Mouse (Mus musculus) midbrain, embryonic 13.5 days (tissue): ENCODE data around the gene Mettl1. TPM values are rescaled to one million over a fixed set of nuclear protein-coding genes. Genes with fewer than 3 reads are reported as not detected.
A peak's percentile ranks its signal among the peaks of the same experiment; 100 is the strongest.

Experiments
- ATAC-seq: fragments of 200-750 bp; cut with Nextera tagmentation; 2 replicates; pipeline ENCODE4 v1.8.0; 2017; ENCODE audit warnings: mild to moderate bottlenecking, moderate TSS enrichment, moderate library complexity
- H3K27ac ChIP-seq: fragments of 300-500 bp; sonication (generic); 2 replicates; pipeline ENCODE4 v1.5.1; 2015; ENCODE audit warnings: inconsistent platforms, mild to moderate bottlenecking, moderate library complexity
- H3K27me3 ChIP-seq: fragments of 300-500 bp; sonication (generic); 2 replicates; pipeline ENCODE4 v1.6.1; 2015; ENCODE audit warnings: mild to moderate bottlenecking, inconsistent platforms
- H3K36me3 ChIP-seq: fragments of 300-500 bp; sonication (generic); 2 replicates; pipeline ENCODE4 v1.6.1; 2015; ENCODE audit warnings: mild to moderate bottlenecking, inconsistent platforms
- H3K4me1 ChIP-seq: fragments of 300-500 bp; sonication (generic); replicated peaks from 2 replicates; pipeline ENCODE4 v1.6.1; 2015; ENCODE audit warnings: inconsistent platforms
- H3K4me2 ChIP-seq: fragments of 300-500 bp; sonication (generic); replicated peaks from 2 replicates; pipeline ENCODE4 v1.6.1; 2015; ENCODE audit warnings: moderate library complexity, mild to moderate bottlenecking, inconsistent platforms
- H3K4me3 ChIP-seq: fragments of 300-500 bp; sonication (generic); replicated peaks from 2 replicates; pipeline ENCODE4 v1.5.1; 2015; ENCODE audit warnings: mild to moderate bottlenecking, inconsistent platforms
- H3K9ac ChIP-seq: fragments of 300-500 bp; sonication (generic); replicated peaks from 2 replicates; pipeline ENCODE4 v1.6.1; 2015; ENCODE audit warnings: mild to moderate bottlenecking, inconsistent platforms
- H3K9me3 ChIP-seq: fragments of 300-500 bp; sonication (generic); 2 replicates; pipeline ENCODE4 v1.6.1; 2016; ENCODE audit warnings: mild to moderate bottlenecking, inconsistent platforms
- WGBS: fragments of 180-500 bp; shearing (Covaris S2); methylation state at CpG from one replicate; pipeline ENCODE4 v1.1.7; 2015; 5-methylcytosine and 5-hydroxymethylcytosine counted together
- polyA plus RNA-seq: library from polyadenylated mRNA; unstranded; fragments of >200 nt; fragmentation: Nextera tagmentation; extraction: Ambion mirVana; gene quantifications from 2 replicates; pipeline ENCODE4 v1.2.1, GENCODE M21; 2015

Gene Mettl1
- polyA plus RNA-seq, 1 experiment from 2014 or later: 21.1 TPM

GRCm38 (mm10) chr10:127018422-127018821 lies 22.8 kb upstream of the Mettl1 start:
- no peaks in the 10 kb centered on the region for H3K9me3 ChIP-seq
- no peak overlapping the region for H3K9ac ChIP-seq
- H3K4me2 ChIP-seq: no peak overlapping the region
- H3K27ac ChIP-seq: no peak overlapping the region
- H3K4me3 ChIP-seq: no peak overlapping the region
- 83% methylated on average over 16 of the region's 16 CpGs for WGBS
- no peak for ATAC-seq
- H3K4me1 ChIP-seq: no peaks in the 10 kb centered on the region
- no peaks in the 10 kb centered on the region for H3K27me3 ChIP-seq
- peaks cover 17% of the 10 kb centered on the region for H3K36me3 ChIP-seq

- Histone ChIP-seq H3K4me2 (peak within 1 kb of the TSS; percentile 90), H3K9me3 (no peaks in the 10 kb centered on the region), H3K36me3 (peaks cover 33% of the 10 kb centered on the region), H3K4me3 (peak within 1 kb of the TSS; percentile 87), H3K9ac (peak within 1 kb of the TSS; percentile 92), H3K27me3 (no peaks in the 10 kb centered on the region), H3K4me1 (peaks cover 11% of the 10 kb centered on the region), H3K27ac (peak within 1 kb of the TSS; percentile 80)
- 5% methylated on average over 55 of the region's 56 CpGs for WGBS
- peak; percentile 92 for ATAC-seq
These were observed 10.6 kb upstream of the Mettl1 start, which contains the start of gene Tsfm for GRCm38 (mm10) chr10:127030336-127031296. Tsfm (minus strand) TSS chr10:127030840.

- Histone ChIP-seq H3K4me1 (peaks cover 11% of the 10 kb centered on the region), H3K9me3 (no peaks in the 10 kb centered on the region), H3K9ac (no peak overlapping the region), H3K36me3 (peaks cover 6% of the 10 kb centered on the region), H3K27ac (no peak overlapping the region), H3K4me2 (no peak overlapping the region), H3K4me3 (no peak overlapping the region), H3K27me3 (no peaks in the 10 kb centered on the region)
- ATAC-seq: no peak
- 91% methylated on average over 7 of the region's 8 CpGs for WGBS
These were observed 7.9 kb upstream of the Mettl1 start for GRCm38 (mm10) chr10:127033301-127033741.

- ATAC-seq: no peak
- WGBS: 84% methylated on average over 12 of the region's 12 CpGs
- Histone ChIP-seq H3K27ac (no peak overlapping the region), H3K9ac (no peak overlapping the region), H3K4me2 (no peak overlapping the region), H3K4me1 (peaks cover 6% of the 10 kb centered on the region), H3K9me3 (no peaks in the 10 kb centered on the region), H3K36me3 (no peaks in the 10 kb centered on the region), H3K4me3 (no peak overlapping the region), H3K27me3 (peaks cover 10% of the 10 kb centered on the region)
These were observed 4.9 kb upstream of the Mettl1 start for GRCm38 (mm10) chr10:127036273-127036672.

GRCm38 (mm10) chr10:127037641-127038040 lies 3.6 kb upstream of the Mettl1 start:
- no peak for ATAC-seq
- Histone ChIP-seq H3K27ac (no peak overlapping the region), H3K4me1 (peaks cover 12% of the 10 kb centered on the region), H3K4me2 (no peak overlapping the region), H3K4me3 (no peak overlapping the region), H3K27me3 (peaks cover 10% of the 10 kb centered on the region), H3K36me3 (no peaks in the 10 kb centered on the region), H3K9me3 (no peaks in the 10 kb centered on the region), H3K9ac (no peak overlapping the region)
- 72% methylated on average over 12 of the region's 12 CpGs for WGBS

GRCm38 (mm10) chr10:127040569-127041214 lies 522 bp upstream of the Mettl1 start:
- Histone ChIP-seq H3K36me3 (peaks cover 9% of the 10 kb centered on the region), H3K27ac (no peak overlapping the region), H3K9me3 (no peaks in the 10 kb centered on the region), H3K4me2 (peak overlapping the region; percentile 92), H3K27me3 (peaks cover 10% of the 10 kb centered on the region), H3K9ac (peak overlapping the region; percentile 73), H3K4me1 (peaks cover 16% of the 10 kb centered on the region), H3K4me3 (peak overlapping the region; percentile 79)
- ATAC-seq: no peak; the same call in 1 of the 2 replicates
- 1% methylated on average over 20 of the region's 20 CpGs for WGBS

GRCm38 (mm10) chr10:127041774-127042338 lies 642 bp downstream of the Mettl1 start:
- Histone ChIP-seq H3K4me3 (peak overlapping the region; percentile 79), H3K27me3 (peaks cover 10% of the 10 kb centered on the region), H3K36me3 (peaks cover 9% of the 10 kb centered on the region), H3K9me3 (no peaks in the 10 kb centered on the region), H3K27ac (no peak overlapping the region; the same call in 1 of the 2 replicates), H3K4me2 (peak overlapping the region; percentile 92), H3K9ac (peak overlapping the region; percentile 73), H3K4me1 (peaks cover 16% of the 10 kb centered on the region)
- WGBS: under 1% methylated on average over 44 of the region's 44 CpGs
- ATAC-seq: peak; percentile 86

- Histone ChIP-seq H3K27me3 (peaks cover 16% of the 10 kb centered on the region), H3K9me3 (no peaks in the 10 kb centered on the region), H3K4me3 (peak overlapping the region; percentile 79), H3K36me3 (peaks cover 9% of the 10 kb centered on the region), H3K9ac (peak overlapping the region; percentile 73), H3K27ac (no peak overlapping the region), H3K4me1 (peaks cover 16% of the 10 kb centered on the region), H3K4me2 (peak overlapping the region; percentile 92)
- WGBS: 23% methylated on average over 5 of the region's 5 CpGs
- no peak for ATAC-seq
These were observed 1.4 kb downstream of the Mettl1 start for GRCm38 (mm10) chr10:127042468-127043115.

- peaks cover 16% of the 10 kb centered on the region for H3K4me1 ChIP-seq
- 43% methylated on average over 6 of the region's 6 CpGs for WGBS
- H3K9me3 ChIP-seq: no peaks in the 10 kb centered on the region
- no peak overlapping the region for H3K27ac ChIP-seq
- H3K4me3 ChIP-seq: no peak overlapping the region
- no peak overlapping the region for H3K9ac ChIP-seq
- peak overlapping the region; percentile 92; the same call in 1 of the 2 replicates for H3K4me2 ChIP-seq
- peaks cover 22% of the 10 kb centered on the region for H3K27me3 ChIP-seq
- peaks cover 9% of the 10 kb centered on the region for H3K36me3 ChIP-seq
- ATAC-seq: no peak
These were observed 2.0 kb downstream of the Mettl1 start for GRCm38 (mm10) chr10:127043187-127043586.

- no peak for ATAC-seq
- Histone ChIP-seq H3K9me3 (no peaks in the 10 kb centered on the region), H3K4me1 (peaks cover 12% of the 10 kb centered on the region), H3K27me3 (peaks cover 58% of the 10 kb centered on the region), H3K4me2 (no peak within 1 kb of the TSS), H3K4me3 (no peak within 1 kb of the TSS), H3K27ac (no peak within 1 kb of the TSS), H3K36me3 (peaks cover 9% of the 10 kb centered on the region), H3K9ac (no peak within 1 kb of the TSS)
- 25% methylated on average over 5 of the region's 5 CpGs for WGBS
These were observed 6.7 kb downstream of the Mettl1 start, which contains the start of gene Cyp27b1 for GRCm38 (mm10) chr10:127047954-127048353. Cyp27b1 (plus strand) TSS chr10:127048250.

GRCm38 (mm10) chr10:127048608-127049394 lies 7.6 kb downstream of the Mettl1 start:
- H3K4me1 ChIP-seq: peaks cover 11% of the 10 kb centered on the region
- 4% methylated on average over 35 of the region's 35 CpGs for WGBS
- H3K27ac ChIP-seq: no peak overlapping the region
- no peaks in the 10 kb centered on the region for H3K9me3 ChIP-seq
- no peak for ATAC-seq
- H3K27me3 ChIP-seq: peaks cover 58% of the 10 kb centered on the region
- H3K9ac ChIP-seq: no peak overlapping the region
- no peak overlapping the region for H3K4me2 ChIP-seq
- peaks cover 13% of the 10 kb centered on the region for H3K36me3 ChIP-seq
- H3K4me3 ChIP-seq: no peak overlapping the region
